Mouse (Mus musculus): ENCODE measurements around the gene Dbndd1.
"Not testable (repeated sequence)": the region's sequence is repeated elsewhere in the genome, so short reads cannot be mapped to it uniquely, and the experiment has no call there.

Dbndd1 gene

DNA sequence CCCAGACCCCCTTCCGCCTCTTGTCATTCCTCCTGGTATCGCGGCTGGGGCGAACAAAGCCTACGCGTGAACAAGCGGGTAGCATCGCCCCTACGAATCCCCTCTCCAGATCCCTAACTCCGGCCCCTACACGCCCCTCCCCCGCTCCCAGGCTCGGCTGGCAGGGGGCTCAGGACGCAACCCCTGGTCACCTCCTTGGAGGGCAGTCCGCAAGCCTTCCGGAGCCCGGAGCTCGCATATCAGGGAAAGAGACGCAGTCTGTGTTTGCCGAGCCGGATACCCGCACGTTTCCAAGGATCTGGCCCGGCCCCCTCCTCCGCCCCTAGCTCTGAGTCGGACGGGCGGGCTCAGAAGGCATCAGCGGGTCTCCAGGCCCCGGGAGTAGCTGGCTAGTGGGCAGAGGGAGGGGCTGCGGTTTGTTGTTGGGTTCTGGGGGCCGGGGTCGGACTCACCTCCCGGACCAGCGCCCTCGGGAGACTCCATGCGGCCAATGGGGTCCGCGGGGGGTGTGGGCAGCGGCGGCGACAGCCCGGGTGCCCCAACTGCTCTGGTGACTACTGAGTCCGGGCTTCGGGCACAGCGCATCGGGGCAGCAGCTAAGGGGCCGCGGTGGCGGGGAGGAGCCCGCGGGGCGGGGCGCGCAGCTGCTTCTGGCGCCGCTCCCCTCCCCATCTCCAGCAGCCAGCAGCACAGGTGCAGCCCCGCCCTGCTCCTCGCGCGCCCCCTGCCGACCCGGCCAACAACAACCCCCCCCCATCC, at the start of gene Dbndd1:
Gene Dbndd1, minus strand, starts transcription at position 683 of the 759 bp plus-strand sequence.
- peak; percentile 78 for DNase-seq (ENCODE audit: low read depth, low spot score)

DNA sequence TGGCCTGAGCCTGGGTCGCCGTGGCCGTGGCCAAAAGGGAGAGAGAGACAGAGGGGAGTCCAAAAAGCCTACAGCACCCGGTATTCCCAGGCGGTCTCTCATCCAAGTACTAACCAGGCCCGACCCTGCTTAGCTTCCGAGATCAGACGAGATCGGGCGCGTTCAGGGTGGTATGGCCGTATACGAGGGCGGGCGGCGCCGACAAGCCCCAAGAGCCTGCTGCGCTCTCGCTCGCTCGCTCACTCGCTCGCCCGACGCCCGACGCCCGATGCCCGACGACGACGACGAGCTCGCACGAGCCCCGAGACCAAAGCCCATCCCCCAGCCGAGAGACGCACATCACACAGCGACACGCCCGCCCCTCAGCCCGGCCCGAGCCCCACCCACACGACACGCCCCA, 49.0 kb upstream of the Dbndd1 start:
- not testable (repeated sequence) for DNase-seq (ENCODE audit: low read depth, low spot score)

DNA sequence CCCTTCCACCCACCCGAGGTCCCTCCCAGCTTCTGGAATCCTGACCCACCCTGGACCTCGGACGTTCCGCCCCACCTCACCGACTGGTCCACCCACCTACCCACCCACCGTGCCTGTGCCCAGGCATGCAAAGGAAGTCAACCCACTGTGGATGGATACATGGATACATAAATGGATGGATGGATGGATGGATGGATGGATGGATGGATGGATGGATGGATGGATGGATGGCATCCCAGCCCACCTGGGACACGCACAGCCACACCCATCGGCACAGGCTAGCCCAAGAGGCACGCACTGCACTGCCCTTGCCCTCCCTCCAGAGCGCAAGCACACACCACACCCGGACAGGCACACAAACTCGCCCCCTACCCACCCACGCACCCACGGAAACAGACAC, 22.4 kb upstream of the Dbndd1 start:
- DNase-seq (ENCODE audit: low read depth, low spot score), result not testable (repeated sequence)

DNA sequence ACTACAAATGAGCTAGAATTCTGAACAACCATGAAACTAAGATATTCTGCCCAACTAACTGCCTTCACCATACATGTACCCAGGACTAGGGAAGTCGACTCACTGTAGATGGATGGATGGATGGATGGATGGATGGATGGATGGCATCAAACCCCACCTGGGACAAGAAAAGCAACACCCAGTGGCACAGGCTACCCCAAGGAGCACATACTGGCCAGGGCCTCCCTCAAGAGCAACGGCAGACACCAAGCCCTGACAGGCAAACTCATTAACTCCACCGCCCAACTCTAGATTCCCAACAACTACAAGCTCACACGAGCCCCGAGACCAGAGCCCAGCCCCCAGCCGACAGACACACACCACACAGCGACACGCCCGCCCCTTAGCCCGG, 21.7 kb upstream of the Dbndd1 start:
- peak; percentile 23 for DNase-seq (ENCODE audit: low read depth, low spot score)

DNA sequence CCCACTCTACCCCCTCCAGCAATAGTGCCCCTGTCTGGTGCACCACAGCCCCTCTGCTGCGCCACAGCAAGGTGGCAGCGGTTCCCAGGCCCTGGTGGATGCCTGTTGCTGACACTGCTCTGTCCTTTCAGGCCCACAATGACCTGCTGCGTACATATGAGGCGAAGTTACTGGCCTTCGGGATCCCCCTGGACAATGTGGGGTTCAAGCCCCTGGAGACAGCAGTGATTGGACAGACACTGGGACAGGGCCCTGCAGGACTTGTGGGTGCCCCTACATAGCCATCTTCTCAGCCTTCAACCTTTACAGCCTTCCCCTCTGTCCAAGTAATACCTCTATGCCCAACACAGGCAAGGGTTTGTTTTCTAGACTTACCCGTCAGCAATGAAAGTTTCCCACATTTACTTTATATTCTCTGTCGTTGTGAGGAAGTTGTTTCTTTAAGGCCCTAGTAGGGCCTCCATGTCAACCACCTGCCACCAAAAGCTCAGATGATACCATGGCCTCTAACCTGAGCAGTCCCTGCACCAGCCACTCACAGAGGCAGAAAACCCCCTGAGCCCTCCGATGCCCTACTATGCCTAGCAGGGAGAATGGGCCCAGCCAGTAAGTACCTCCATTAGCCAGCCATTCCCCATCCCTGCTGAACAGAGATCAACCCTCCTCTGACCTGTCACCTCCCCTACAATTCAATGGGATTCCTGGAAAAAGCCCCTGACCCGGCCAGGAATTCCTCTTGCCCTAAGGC, 21.2 kb upstream of the Dbndd1 start:
- no peak for DNase-seq (ENCODE audit: low read depth, low spot score)

DNA sequence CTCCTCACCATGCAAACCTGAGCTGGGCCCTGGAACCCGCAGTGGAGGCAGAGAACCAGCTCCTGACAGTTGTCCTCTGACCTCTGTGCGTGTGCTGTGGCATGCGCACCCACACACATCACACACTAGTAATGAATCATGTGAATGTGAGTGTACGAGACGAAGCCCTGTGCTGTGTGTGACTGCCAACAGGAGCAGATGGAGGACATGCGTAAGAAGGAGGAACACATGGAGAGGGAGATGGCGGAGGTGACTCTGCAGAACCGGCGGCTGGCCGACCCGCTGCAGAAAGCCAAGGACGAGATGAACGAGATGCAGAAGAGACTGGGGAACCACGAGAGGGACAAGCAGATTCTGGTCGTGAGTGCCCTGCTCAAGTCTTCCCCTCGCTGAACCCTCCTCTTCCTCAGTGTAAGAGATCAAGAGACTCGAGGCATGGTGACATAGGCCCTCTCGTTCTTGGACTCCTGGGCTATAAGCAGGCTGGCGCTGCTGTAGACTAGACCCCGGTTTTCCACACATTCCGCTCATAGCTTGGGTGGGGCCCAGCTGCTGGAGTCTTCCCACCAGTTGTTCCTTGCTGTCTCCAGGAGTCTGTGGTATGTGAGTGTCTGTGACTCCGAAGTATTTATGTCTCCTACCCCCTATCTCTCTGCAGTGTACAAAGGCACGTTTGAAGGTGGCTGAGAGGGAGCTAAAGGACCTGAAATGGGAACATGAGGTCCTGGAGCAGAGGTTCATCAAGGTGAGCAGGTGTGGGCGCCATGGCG, 12.6 kb upstream of the Dbndd1 start:
- DNase-seq (ENCODE audit: low read depth, low spot score), result peak; percentile 41

DNA sequence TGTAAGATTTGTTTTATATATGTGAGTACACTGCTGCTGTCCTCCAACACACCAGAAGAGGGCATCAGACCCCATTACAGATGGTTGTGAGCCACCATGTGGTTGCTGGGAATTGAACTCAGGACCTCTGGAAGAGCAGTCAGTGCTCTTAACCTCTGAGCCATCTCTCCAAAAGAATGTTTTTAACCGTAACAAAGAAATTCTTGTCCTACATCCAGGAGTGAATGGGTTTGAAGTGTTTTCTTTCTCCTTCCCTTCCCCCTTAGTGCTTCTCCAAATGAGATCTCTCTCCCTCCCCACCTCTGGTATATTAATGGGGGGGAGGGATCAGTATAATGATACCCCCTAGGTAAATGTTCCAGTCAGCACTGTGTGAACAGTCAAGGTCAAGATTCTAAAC, 4.8 kb upstream of the Dbndd1 start:
- not testable (repeated sequence) for DNase-seq (ENCODE audit: low read depth, low spot score)

DNA sequence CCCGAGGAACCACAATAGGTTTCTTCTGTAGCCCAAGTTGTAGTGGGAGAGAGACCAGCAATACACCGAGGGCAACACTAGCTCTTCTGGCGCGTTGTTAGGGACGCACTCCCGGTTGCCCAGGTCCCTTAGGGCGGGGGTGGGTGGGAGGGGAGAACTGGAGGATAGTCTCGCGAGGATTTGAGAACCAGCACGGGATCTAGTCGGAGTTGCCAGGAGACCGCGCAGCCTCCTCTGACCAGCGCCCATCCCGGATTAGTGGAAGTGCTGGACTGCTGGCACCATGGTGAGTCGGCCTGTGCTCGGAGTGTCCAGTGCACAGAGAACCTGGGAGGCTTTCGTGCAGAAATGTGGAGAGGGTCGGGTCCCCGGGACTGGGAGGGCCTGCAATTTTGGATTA, 3.4 kb upstream of the Dbndd1 start, which contains the start of gene Gas8:
Gene Gas8, plus strand, starts transcription at position 168 of the 400 bp plus-strand sequence.
- DNase-seq (ENCODE audit: low read depth, low spot score), result peak; percentile 96

DNA sequence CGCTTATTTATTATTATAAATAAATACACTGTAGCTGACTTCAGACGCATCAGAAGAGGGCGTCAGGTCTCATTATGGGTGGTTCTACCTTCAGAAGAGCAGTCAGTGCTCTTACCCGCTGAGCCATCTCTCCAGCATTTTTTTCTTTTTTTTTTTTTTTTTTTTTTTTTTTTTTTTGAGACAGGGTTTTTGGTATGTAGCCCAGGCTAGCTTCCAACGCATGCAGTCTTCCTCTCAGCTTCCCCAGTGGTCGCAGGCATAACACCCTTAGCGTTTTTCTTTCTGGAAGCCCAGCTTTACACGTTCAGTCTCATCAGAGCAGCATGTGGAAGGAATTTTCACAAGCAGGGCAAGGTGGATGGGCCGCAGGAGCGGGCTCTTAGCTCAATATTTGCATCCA, 2.9 kb upstream of the Dbndd1 start:
- no peak for DNase-seq (ENCODE audit: low read depth, low spot score)

DNA sequence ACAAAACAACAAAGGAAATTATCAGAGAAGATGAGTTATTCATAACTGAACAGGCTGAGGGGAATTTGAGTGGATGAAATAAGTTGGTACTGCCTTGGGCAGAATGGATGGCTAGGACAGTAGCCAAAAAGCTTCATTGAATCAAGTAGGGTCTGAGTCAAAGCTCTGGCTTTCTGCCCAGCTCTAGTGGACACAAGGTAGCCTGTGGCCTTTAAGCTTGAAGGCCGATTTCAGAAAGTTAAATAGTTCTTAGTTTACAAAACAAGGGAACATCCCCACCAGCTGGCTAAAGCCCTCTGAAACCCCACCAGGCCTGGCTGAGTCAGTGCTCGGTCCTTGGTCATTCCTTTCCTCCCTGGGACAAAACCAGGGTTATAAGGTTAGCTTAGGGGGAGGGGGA, 1.3 kb upstream of the Dbndd1 start:
- no peak for DNase-seq (ENCODE audit: low read depth, low spot score)

DNA sequence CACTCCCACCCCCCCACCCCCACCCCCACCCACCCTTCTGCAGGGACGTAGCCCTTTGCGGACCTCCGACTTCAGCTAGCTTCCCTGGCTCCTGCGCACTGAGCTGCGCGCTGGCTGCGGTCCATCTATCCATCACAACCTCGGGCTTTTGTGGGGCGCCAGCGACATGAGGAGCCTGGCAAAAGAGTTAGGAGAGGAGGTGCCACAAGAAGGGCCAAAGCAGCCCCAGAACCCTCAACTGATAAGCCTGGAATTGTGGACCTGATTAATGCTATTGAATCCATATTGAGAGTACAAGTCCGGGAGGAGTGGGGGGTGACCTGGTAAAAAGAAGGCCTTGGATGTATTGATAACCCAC, 256 bp upstream of the Dbndd1 start:
- no peak for DNase-seq (ENCODE audit: low read depth, low spot score)

DNA sequence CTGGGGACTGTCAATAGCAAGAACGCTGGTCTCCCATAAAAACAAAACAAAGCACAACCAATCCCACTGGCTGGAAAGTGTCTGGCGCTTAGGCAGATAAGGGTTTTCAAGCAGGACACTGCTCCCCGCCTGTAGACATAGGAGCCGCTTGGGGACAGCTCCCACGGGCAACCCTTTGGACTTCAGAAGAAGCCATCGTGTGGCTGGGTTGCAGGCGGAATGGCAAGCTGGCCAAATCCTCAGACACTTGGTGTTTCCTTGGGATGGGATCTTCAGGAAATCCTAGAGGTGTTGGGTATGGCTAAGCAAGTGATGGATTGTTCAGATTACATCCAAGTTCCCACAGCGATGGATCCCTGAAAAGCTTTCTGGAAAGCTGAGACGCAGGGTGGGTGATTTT, 1.1 kb downstream of the Dbndd1 start:
- DNase-seq (ENCODE audit: low read depth, low spot score), result no peak

DNA sequence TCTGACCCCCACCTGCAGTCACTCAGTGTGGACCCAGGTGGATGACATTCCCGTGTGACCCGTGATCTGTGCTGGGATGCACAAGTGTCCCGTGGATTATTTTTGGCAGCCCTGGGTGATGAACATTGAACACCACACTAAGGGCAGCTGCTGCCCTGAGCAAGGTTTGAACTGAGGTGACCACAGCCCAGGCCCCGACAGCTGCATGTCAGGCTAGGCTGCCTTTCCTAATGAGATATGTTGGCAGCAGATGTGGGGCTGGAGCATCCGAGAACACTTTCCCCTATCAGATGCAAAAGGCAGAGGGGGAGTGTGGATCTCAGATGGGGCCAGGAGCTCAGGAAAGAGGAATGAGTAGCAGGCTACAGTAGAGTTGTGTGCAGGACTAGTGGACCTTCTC, 4.4 kb downstream of the Dbndd1 start:
- no peak for DNase-seq (ENCODE audit: low read depth, low spot score)

DNA sequence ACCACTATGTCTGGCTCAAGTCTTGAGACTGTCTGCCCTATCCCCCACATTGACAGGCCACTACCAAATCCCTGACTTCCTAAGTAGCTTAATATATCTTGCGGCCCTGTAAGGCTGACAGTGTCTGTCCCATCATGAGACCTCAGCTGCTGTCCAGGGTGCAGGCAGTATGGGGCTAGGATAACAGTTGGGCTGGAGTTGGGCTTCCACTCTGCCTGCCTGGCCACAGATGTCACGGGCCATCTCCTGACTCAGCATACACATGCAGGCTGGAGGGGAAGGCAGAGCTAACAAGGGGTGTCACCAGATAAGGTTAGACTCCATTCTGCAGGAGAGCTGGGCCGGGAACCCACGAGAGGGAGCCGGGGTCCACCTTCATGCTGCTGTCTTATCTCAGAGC, 8.1 kb downstream of the Dbndd1 start:
- no peak for DNase-seq (ENCODE audit: low read depth, low spot score)

DNA sequence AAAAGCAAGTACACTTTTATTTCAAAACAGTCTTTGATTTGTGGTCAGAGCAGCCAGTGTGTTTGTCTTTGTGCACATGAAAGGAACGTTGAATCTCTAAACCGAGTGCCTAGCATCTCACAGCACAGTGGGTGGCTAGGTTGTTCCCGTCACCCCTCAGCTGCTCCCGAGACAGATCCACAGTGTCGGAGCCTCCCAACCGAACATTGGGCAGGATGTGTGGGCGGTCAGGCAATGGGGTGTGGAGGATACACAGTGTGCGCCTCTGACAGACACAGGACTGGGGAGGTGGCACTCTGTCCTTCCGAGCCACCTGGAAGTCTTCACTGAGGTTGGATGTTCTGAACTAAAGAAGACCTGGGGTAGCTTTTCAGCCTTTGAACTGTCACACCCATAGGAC, 9.6 kb downstream of the Dbndd1 start:
- DNase-seq (ENCODE audit: low read depth, low spot score), result no peak

DNA sequence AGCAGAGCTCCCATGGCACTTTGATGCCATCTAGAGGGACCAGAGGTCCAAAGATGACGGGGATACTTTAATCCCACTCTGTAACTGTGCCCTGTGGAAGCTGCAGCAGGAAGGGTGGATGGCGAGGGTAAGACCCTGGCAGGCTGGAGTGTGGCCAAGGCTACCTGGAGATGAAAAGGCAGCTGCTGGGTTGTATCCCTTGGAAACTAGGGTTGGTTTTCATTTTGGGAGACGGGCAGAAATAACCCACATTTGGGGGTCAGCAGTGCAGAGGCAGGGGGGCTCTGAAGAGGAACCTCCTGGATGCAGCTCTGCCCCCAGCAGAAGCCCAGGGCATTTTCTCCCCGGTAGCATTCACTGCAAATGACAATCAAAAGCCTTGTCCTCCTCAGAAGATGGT, 10.0 kb downstream of the Dbndd1 start:
- no peak for DNase-seq (ENCODE audit: low read depth, low spot score)

DNA sequence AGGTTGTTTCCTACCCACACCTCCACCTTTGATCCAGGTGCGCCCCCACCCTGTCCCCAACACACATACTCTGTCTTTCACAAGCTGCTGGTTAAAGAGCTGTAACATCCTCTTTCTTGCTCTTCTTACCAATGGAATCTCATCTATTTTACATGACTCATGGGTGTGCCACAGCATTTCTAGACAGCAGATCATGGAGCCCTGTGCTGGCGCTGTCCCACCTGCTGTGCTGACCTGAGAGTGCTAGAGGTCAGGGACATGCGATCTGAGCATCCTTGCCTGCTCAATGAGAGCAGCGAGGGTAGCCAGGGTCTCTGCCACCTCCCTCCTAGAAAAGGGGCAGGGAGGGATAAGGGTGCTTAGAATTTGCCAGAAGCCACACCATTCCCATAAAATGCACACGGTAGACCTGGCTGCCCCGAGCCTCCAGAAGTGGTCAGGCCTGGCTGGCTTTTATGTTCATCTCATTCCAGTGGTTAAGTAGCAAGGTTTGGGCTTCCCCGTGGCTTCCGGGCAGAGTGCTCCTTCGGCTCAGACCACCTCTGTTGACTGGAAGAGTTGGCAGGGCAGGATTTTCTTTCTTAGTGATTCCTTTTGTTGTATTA, 10.6 kb downstream of the Dbndd1 start:
- peak; percentile 61 for DNase-seq (ENCODE audit: low read depth, low spot score)

DNA sequence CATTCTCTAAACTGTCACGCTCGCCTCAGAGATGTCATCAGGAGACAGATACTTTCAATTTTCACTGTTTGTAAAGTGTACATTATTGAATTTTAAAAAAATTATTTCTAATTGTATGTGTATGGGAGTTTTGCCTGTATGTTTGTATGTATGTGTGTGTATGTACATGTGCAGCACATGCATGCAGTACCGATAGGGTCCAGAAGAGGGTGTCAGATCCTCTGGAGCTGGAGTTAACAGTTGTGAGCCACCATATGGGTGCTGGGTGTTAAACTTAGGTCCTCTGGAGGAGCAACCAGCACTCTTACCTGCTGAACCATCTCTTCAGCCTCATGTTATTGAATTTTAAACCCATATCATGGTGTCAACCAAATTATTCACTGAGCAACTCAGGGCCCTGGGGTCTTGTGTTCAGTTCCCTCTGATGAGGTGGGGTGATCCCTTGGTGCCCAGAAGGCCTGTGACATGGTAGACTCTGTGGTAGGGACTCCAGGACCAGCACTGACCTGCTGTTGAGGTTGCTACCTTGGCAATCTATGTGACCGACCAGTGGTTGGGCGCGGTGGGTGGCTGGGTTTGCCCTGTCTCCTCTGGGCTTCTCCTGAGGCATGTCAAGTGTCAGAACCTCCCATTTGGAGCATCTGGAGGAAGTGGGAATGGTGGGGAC, 11.3 kb downstream of the Dbndd1 start:
- DNase-seq (ENCODE audit: low read depth, low spot score), result peak; percentile 60

DNA sequence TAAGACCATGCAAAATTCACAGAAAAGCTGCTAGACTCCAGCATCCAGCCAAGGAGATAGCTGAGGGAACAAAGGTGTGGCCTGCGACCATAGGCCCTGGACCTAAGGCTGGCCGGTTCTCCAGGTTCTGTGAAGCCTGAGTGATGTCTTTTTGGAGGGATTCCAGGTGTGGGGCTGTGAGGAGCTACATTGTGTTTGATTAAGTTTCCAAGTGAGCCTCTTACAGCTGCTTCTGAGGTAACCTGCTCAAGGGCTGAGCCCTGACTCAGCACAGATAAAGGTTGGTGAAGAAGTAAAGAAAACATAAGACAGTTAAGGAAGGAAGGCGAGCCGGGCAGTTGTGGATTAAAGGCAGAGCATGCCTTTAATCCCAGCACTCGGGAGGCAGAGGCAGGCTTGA, 13.1 kb downstream of the Dbndd1 start:
- no peak for DNase-seq (ENCODE audit: low read depth, low spot score)

DNA sequence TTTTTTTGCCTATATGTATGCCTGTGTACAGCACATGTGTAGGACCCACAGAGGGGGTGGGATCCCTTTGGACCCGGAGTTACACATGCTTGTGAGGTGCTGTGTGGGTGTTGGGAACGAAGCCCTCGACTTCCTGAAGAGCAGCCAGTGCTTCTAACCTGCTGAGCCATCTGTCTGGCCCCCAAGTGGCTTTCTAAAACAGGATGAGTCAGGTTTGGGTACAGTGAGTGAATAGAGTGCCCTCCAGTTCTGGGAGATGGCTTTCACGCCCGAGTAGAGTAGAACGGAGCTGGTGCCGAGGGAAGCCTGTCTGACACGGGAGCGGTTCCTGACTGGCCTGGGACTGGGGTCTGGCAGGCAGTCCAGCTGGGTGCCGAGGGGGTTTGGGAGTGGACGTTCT, 15.7 kb downstream of the Dbndd1 start:
- DNase-seq (ENCODE audit: low read depth, low spot score), result no peak

DNA sequence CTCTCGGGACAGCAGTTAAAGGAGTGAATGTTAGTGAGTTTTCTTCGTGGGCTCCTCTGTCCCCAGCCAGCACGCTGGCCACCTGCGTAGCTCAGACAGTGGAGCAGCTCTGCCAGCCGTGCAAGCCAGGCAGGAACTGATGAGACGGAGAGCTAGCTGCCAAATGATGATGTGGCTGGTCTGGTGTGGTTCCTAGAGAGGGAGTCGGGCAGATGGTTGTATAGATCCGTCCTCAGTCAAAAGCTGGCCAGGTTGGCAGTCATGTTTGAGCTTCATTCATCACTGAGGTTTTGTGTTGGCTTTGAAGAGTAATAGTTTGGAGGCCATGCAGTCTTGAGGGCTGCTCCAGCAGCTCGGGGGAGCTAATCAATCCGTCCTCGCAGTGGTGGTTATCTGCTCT, 16.3 kb downstream of the Dbndd1 start:
- no peak for DNase-seq (ENCODE audit: low read depth, low spot score)

DNA sequence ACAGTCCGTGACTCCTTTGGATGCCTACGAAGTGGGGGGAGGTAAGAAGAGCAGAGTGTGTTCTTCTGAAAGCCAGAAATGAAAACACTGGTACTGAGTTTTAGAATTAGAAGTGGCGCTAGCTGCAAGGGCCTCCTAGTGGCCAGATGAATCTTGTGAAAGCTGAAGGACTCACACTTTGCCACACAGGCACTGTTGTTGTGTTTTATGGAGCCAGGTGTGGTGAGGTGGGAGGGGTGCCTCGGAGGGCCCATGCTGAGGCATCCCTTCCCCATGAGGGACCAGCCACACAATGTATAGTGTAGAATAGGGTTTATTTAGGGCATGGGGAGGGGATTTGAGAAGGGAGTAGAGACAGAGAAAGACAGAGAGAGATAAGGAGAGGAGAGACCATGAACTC, 17.6 kb downstream of the Dbndd1 start:
- DNase-seq (ENCODE audit: low read depth, low spot score), result peak; percentile 66
